Mouse (Mus musculus) myocyte (in vitro differentiated cells): Measurements from ENCODE around the gene Kcna10.

Experiments
- CEBPB ChIP-seq: IDR thresholded peaks from 2 replicates; pipeline ENCODE4 v1.6.1; 2011; ENCODE audit warnings: mild to moderate bottlenecking, moderate library complexity; ENCODE audit not compliant: poor library complexity, insufficient read depth, severe bottlenecking
- E2F4 ChIP-seq: IDR thresholded peaks from one replicate; pipeline ENCODE4 v1.6.1; 2011; ENCODE audit warnings: mild to moderate bottlenecking, control low read depth, moderate library complexity; ENCODE audit not compliant: insufficient read depth
- MAX ChIP-seq: IDR thresholded peaks from one replicate; pipeline ENCODE4 v1.6.1; 2011; ENCODE audit warnings: low read depth, mild to moderate bottlenecking, control low read depth
- MYOD1 ChIP-seq, 3 experiments: IDR thresholded peaks; one replicate each; pipeline ENCODE4 v1.6.1; 2011; ENCODE audit warnings: control low read depth in 2 of 3, low read depth in 2 of 3, mild to moderate bottlenecking in 2 of 3, moderate library complexity in 1 of 3; ENCODE audit not compliant: insufficient read length in 2 of 3, control insufficient read depth in 1 of 3
- MYOG ChIP-seq, 3 experiments: IDR thresholded peaks; one replicate each; pipeline ENCODE4 v1.6.1; 2011; ENCODE audit warnings: control low read depth in 2 of 3, low read depth in 2 of 3, mild to moderate bottlenecking in 2 of 3; ENCODE audit not compliant: insufficient read length in 2 of 3, control insufficient read depth in 1 of 3, insufficient read depth in 1 of 3
- POLR2A ChIP-seq: IDR thresholded peaks from one replicate; pipeline ENCODE4 v1.6.1; 2011; ENCODE audit warnings: low read depth, mild to moderate bottlenecking, control low read depth, moderate library complexity; ENCODE audit not compliant: insufficient read length
- POLR2AphosphoS2 ChIP-seq: IDR thresholded peaks from one replicate; pipeline ENCODE4 v1.6.1; 2011; ENCODE audit warnings: low read depth, control low read depth; ENCODE audit not compliant: insufficient read length
- SRF ChIP-seq: IDR thresholded peaks from one replicate; pipeline ENCODE4 v1.6.1; 2011; ENCODE audit warnings: low read depth; ENCODE audit not compliant: control insufficient read depth, insufficient read length
- USF1 ChIP-seq: IDR thresholded peaks from one replicate; pipeline ENCODE4 v1.6.1; 2011; ENCODE audit warnings: low read depth, mild to moderate bottlenecking, control low read depth, moderate library complexity

DNA sequence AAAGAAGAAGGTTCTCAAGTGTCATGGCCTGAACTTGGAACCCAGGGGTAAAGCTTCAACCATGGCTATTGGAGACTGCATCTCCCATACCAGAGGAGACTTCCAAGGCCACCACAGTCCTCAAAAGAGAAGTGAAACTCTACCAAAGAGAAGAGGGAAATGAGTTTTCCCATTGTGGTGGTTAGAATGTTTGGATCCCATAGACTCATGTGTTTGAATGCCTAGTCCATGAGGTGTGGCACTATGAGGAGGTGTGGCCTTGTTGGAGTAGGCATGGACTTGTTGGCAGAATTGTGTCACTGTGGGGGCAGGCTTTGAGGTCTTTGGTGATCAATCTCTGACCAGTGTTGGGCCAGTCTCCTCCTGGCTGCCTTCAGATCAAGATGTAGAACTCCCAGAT, 22.3 kb downstream of the Kcna10 start:
- TF ChIP-seq MAX: no peak
- no peak for TF ChIP-seq POLR2A
- TF ChIP-seq USF1: no peak
- no peak for TF ChIP-seq SRF
- TF ChIP-seq POLR2AphosphoS2: no peak
- TF ChIP-seq CEBPB: no peak
- TF ChIP-seq MYOD1 (IDR thresholded peaks at IDR 0.05; ENCODE audit: control insufficient read depth in 1 of 3, insufficient read length in 2 of 3, low read depth in 2 of 3): no peak
- no peak for TF ChIP-seq E2F4
- TF ChIP-seq MYOG (IDR thresholded peaks at IDR 0.05; ENCODE audit: control insufficient read depth in 1 of 3, insufficient read depth in 1 of 3, insufficient read length in 2 of 3, low read depth in 2 of 3): no peak
